Mouse (Mus musculus): Measurements from ENCODE around the gene Capns1.

The Capns1 gene

DNA sequence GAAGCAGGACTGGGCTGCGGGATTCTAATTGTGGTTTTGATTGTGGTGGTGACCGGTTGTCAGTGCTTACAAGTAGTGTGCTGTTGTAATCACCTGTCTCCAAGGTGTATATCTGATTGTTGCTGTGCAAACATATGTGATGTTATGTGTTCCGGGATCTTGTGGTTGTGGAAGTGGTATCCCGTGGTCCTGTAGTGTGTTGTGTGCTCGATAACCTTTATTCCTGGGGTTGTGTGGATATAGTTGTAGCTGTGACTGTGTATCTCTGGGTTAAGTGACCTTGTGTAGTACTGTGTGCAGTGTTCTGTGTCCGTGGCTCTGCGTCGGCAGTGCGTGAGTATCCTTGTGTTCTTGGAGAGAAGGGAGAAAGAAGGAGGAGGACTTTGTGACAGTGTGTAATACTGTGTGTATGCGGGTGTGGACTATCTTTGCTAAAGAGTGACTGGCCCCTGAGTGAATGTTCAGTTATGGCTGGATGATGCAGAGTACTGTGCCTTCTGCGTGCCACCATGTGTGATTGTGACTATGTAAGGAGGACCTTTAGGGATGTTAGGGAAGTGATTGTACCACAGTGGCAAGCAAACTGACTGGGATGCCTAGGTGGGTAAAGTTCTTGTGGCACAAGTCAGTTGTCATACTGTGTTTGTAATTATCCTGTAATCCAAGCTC, 28.2 kb downstream of the Capns1 start:
- DNase-seq (ENCODE audit: low spot score in 2 of 2), result no peak

DNA sequence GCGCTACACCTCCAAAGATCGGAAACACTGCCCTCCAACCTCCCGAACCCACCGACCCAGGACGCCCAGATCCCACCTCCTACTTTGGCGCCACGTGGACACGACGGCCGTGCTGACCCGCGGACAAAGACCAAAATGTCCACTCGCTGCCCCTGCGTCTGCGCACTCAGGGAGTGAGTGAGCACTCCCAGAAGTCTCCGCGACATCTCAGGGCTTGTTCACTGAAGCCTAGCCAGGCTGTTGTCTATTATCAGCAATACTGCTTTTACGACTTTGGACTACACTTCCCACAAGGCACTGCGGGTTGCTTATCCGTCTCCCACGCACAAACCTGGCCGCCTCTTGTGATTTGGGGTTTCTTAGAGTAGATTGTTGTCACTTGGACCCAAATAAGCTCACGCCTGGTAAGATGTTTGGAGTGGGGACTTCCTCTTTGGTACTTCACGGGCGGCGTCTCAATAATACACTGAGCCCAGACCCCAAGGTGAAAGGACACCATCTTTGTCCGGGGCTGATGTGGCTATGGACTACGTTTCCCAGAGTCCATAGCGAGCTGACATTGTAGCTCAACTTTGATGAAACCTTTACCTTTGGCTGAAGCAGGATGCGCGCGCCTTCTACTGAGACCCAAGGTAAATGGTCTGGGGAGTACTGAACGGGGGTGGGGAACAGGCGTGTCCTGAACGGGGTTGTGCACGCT, 28.9 kb downstream of the Capns1 start, which contains the start of gene Zfp146:
Zfp146 (minus strand) TSS at position 168 of the 700 bp plus-strand sequence.
- DNase-seq (ENCODE audit: low spot score in 2 of 2), result peak; percentile 85 to 88

DNA sequence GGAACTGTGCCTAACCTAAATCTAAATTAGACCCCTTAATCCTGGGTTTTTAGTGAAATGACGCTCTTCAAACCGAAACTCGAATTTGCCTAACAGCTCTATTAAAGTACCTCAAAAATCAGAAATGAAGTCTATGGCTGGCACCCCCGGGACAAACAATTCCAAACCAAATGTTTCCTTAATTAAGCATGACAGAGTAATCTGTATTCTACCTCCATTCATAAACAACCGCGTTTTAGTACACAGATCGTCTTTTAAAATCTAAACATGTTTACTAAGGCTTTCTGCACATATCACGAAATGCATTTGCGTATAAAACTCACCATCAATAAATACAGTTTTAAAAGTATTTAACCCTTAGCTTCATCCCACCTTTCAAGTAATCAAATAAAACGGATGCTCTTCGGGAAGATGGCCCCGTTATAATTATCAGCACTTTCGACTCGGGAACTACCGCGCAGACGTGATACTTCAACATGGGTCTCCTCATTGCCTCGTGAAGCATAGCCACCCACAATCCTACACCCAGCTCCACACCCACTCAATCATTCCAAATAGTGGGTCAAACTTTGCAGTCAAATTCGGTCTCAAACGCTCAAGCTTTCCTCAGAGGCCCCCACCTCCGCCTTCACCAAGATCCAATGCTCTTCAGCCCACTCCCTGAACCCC, 29.6 kb downstream of the Capns1 start:
- no peak for DNase-seq (ENCODE audit: low spot score in 2 of 2)

DNA sequence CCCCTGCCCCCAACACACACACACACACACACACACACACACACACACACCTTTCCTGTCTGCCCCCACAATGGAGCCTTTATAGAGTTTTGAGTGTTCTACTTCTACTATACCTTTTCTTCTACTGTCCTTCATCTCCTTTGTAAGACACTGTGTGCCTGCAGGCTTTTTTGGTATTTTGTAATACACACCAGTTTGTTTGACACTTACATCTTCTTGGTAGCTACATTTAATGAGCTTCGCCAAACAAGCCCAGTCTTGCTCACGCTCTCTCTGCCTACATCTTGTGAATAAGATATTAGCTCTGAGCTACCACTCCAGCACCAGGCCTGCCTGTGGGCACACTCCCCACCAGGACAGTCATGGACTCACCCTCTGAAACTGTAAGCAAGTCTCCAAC, 33.9 kb downstream of the Capns1 start:
- no peak for DNase-seq (ENCODE audit: low spot score in 2 of 2)

DNA sequence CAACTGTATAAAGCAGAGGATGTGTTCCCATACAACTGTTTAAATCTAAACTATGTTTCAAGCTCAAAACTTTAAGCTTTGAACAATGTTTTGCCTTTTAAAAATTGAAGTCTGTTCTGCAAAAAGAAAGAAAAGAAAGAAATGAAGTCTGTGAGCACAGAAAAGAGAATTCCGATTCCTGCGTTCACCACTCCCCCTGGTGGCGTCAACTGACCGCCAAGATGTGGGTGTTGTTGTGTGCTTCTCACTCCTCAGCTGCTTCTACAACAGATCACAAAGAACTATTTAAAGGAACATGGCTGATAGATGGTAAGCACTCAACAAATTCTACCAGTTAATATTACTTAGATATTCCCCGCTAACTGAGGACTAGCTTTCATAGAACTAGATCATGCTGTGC, 35.5 kb downstream of the Capns1 start:
- DNase-seq (ENCODE audit: low spot score in 2 of 2), result no peak

DNA sequence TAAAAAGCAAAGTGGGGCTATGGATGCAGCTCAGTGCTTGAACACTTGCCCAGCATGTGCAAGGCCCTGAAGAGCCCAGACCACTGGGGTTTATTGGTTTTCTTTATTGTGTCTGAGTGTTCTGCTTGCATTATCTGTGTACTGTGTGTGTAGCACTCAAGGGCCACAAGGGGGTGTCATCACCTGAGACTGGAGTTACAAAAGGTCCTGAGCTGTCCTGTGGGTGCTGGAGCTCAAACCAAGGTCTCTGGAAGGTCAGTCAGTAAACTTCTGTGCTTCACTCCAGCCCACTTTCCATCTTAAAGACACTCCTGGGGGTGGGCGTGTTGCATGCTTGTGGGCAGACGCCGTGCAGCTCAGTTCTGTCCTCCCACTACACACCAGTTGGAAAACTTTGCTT, 43.1 kb downstream of the Capns1 start:
- no peak for DNase-seq (ENCODE audit: low spot score in 2 of 2)

DNA sequence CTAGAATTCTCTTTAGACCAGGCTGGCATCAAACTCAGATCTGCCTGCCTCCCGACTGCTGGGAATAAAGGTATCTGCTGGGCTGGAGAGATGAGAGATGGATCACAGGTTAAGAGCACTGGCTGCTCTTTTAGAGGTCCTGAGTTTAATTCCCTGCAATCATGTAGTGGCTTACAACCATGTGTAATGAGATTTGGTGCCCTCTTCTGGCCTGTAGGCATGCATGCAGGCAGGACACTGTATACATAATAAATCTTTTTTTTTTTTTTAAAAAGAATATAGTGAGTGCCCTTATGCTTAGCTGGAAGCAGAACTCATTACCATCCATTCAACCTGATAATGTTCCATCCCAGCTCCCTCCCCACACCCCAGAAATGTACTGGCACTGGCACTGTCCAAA, 44.6 kb downstream of the Capns1 start:
- no peak for DNase-seq (ENCODE audit: low spot score in 2 of 2)

DNA sequence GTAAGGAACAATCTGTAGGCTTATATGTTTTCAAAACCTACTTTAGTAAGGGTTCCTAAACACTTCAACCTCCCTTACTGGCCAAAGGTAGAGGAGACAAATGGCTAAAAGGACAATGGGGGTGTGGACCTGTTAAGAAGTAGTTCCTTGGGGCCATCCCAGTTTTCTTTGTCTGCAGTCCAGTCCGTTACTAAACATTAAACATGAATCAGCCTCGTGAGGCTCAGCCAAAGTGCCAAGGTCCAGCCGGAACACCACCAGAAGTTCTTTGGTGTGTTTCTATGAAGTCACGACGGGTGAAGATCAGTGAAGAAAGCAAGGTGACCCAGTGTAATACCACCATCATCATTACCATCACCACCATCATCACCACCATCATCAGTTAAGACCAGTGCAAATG, 51.6 kb downstream of the Capns1 start:
- no peak for DNase-seq (ENCODE audit: low spot score in 2 of 2)

DNA sequence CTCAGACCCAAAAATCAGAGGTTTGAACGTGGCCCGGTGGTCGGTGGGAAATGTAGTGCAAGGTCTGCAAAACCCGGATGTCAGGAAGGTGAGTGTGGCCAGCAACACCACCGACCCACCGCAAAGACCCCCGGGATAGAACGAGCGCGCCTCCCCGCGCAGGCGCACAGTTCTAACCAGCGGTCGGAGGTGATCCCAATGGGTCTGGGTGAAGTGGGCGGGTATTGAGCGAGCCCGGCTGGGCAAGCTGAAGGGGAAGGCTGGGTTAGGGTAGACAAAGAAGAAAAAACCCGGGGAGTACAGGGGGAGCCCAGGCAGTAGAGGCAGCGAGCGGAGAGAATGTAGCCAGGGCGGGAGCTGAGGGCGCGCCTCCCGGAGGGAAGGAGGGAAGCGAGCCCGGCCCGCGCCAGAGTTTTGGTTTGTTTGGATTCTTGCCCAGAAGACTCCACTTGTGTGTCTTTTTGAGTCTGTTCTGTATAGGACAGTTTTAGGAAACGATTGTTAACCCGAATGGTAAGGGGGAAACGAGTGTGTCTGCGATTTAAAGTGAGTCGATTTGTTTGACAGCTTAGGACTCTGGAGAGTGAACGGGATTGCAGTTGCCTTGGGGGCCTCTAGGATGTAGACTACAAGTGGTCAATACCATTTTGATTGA, 54.9 kb downstream of the Capns1 start:
- DNase-seq (ENCODE audit: low spot score in 2 of 2), result peak; percentile 67 to 73

DNA sequence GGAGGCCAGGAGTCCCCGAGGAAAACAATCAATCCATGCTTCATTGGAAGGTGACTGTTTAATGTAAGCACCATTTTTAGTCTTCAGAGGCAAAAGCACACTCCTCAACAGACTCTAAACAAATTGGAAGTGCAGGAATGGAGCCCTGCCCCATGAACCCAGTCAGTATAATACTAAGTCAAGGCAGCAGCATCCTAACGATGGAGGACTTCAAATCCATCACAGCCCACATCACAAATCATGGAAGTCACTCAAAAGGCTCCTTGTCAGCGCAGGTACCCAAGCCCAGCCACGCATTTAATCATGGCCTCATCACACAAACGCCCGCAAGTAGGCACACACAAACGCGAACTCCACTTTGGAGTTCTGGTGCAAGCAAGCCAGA, 55.4 kb downstream of the Capns1 start:
- DNase-seq (ENCODE audit: low spot score in 2 of 2), result no peak
